Mouse (Mus musculus) kidney, adult 2 months (tissue): Measurements from ENCODE around the gene Itga6. TPM values are rescaled to one million over a fixed set of nuclear protein-coding genes. Genes with fewer than 3 reads are reported as not detected.

Source experiments
- DNase-seq: peaks from one replicate; pipeline ENCODE4 v3.0.0; 2021
- H3K27ac ChIP-seq: fragments of 200-500 bp; 2 replicates; pipeline ENCODE4 v1.5.1; 2012; ENCODE audit warnings: low read depth, low read length, control low read depth, inconsistent platforms; ENCODE audit not compliant: insufficient read depth
- H3K27me3 ChIP-seq: fragments of 200-500 bp; replicated peaks from 2 replicates; pipeline ENCODE4 v1.6.1; 2012; ENCODE audit warnings: mild to moderate bottlenecking, moderate library complexity, low read length, inconsistent platforms; ENCODE audit not compliant: control insufficient read depth, insufficient read depth
- H3K36me3 ChIP-seq: fragments of 200-500 bp; 2 replicates; pipeline ENCODE4 v1.6.1; 2012; ENCODE audit warnings: mild to moderate bottlenecking, moderate library complexity, low read length, inconsistent platforms; ENCODE audit not compliant: control insufficient read depth, insufficient read depth
- H3K4me1 ChIP-seq: fragments of 200-500 bp; 2 replicates; pipeline ENCODE4 v1.6.1; 2011; ENCODE audit warnings: low read length; ENCODE audit not compliant: control insufficient read depth, insufficient read depth
- H3K4me3 ChIP-seq: fragments of 200-500 bp; 2 replicates; pipeline ENCODE4 v1.5.1; 2011; ENCODE audit warnings: mild to moderate bottlenecking, low read depth, low read length, control low read depth; ENCODE audit not compliant: insufficient read depth
- CTCF ChIP-seq: fragments of 200-500 bp; conservative IDR thresholded peaks from 2 replicates; pipeline ENCODE4 v1.5.1; 2011; ENCODE audit warnings: low read depth, mild to moderate bottlenecking, control low read depth, low read length, moderate library complexity, mixed read lengths; ENCODE audit not compliant: insufficient read depth, insufficient read length
- POLR2A ChIP-seq: fragments of 200-500 bp; IDR thresholded peaks from one replicate; pipeline ENCODE4 v1.6.1; 2011; ENCODE audit warnings: low read depth, low read length, control low read depth
- WGBS: fragments of 180-500 bp; shearing (Covaris S2); methylation state at CpG from one replicate; pipeline ENCODE4 v1.1.7; 2018; 5-methylcytosine and 5-hydroxymethylcytosine counted together
- polyA plus RNA-seq: library from polyadenylated mRNA; depleted of rRNA; stranded (reverse); fragments of >200 nt; gene quantifications from 2 replicates; pipeline ENCODE4 v1.2.3, GENCODE M21; 2012

The Itga6 gene
- polyA plus RNA-seq, 1 experiment: 58.7 TPM

- Histone ChIP-seq H3K4me1 (peaks cover 35% of the 10 kb centered on the region; the same call in 1 of the 2 replicates), H3K4me3 (no peak overlapping the region), H3K27me3 (no peaks in the 10 kb centered on the region), H3K27ac (no peak overlapping the region), H3K36me3 (no peaks in the 10 kb centered on the region)
- 58% methylated on average over 8 of the region's 9 CpGs for WGBS
- DNase-seq: no peak
- TF ChIP-seq CTCF (no peak), POLR2A (no peak)
Observed at GRCm38 (mm10) chr2:71813022-71813358, 67.6 kb downstream of the Itga6 start.

GRCm38 (mm10) chr2:71813371-71813770 lies 68.0 kb downstream of the Itga6 start:
- H3K36me3 ChIP-seq: no peaks in the 10 kb centered on the region
- no peak overlapping the region for H3K27ac ChIP-seq
- TF ChIP-seq POLR2A (no peak), CTCF (no peak)
- H3K4me3 ChIP-seq: no peak overlapping the region
- peak; percentile 60 for DNase-seq
- peaks cover 35% of the 10 kb centered on the region; the same call in 1 of the 2 replicates for H3K4me1 ChIP-seq
- H3K27me3 ChIP-seq: no peaks in the 10 kb centered on the region
- WGBS: 54% methylated on average over 6 of the region's 8 CpGs

GRCm38 (mm10) chr2:71814016-71814415 lies 68.6 kb downstream of the Itga6 start:
- no peaks in the 10 kb centered on the region for H3K36me3 ChIP-seq
- H3K27ac ChIP-seq: peak overlapping the region; percentile 11; the same call in 1 of the 2 replicates
- TF ChIP-seq POLR2A: no peak
- no peak for TF ChIP-seq CTCF
- no peak overlapping the region for H3K4me3 ChIP-seq
- 15% methylated on average over 3 of the region's 3 CpGs for whole genome bisulfite sequencing
- DNase-seq: peak; percentile 73
- H3K27me3 ChIP-seq: no peaks in the 10 kb centered on the region
- peaks cover 35% of the 10 kb centered on the region; the same call in 1 of the 2 replicates for H3K4me1 ChIP-seq

- H3K4me3 ChIP-seq: no peak overlapping the region
- no peak for DNase-seq
- peak overlapping the region; percentile 6; the same call in 1 of the 2 replicates for H3K27ac ChIP-seq
- peaks cover 35% of the 10 kb centered on the region; the same call in 1 of the 2 replicates for H3K4me1 ChIP-seq
- H3K27me3 ChIP-seq: no peaks in the 10 kb centered on the region
- WGBS: 32% methylated on average over 5 of the region's 5 CpGs
- no peak for TF ChIP-seq CTCF
- no peak for TF ChIP-seq POLR2A
- H3K36me3 ChIP-seq: no peaks in the 10 kb centered on the region
Observed at GRCm38 (mm10) chr2:71815279-71815678, 69.9 kb downstream of the Itga6 start.

GRCm38 (mm10) chr2:71816391-71817041 lies 71.1 kb downstream of the Itga6 start:
- WGBS: 29% methylated on average over 14 of the region's 14 CpGs
- Histone ChIP-seq H3K4me1 (peaks cover 35% of the 10 kb centered on the region; the same call in 1 of the 2 replicates), H3K36me3 (no peaks in the 10 kb centered on the region), H3K27ac (no peak overlapping the region), H3K4me3 (no peak overlapping the region), H3K27me3 (no peaks in the 10 kb centered on the region)
- TF ChIP-seq POLR2A: no peak
- peak; percentile 22; the same call in 1 of the 2 replicates for TF ChIP-seq CTCF
- DNase-seq: peak; percentile 54

GRCm38 (mm10) chr2:71824146-71824545 lies 78.7 kb downstream of the Itga6 start:
- DNase-seq: no peak
- peaks cover 2% of the 10 kb centered on the region for H3K36me3 ChIP-seq
- H3K27me3 ChIP-seq: no peaks in the 10 kb centered on the region
- no peak for TF ChIP-seq CTCF
- TF ChIP-seq POLR2A: no peak
- H3K4me3 ChIP-seq: no peak overlapping the region
- 62% methylated on average over 13 of the region's 13 CpGs for WGBS
- no peak overlapping the region for H3K27ac ChIP-seq
- no peaks in the 10 kb centered on the region for H3K4me1 ChIP-seq

- TF ChIP-seq POLR2A (no peak), CTCF (no peak)
- peaks cover 2% of the 10 kb centered on the region for H3K36me3 ChIP-seq
- WGBS: 85% methylated on average over 13 of the region's 13 CpGs
Observed at GRCm38 (mm10) chr2:71827711-71828110, 82.3 kb downstream of the Itga6 start.

More at GRCm38 (mm10) chr2:71827711-71828110, 82.3 kb downstream of the Itga6 start:
- Histone ChIP-seq H3K4me3 (no peak overlapping the region), H3K27me3 (no peaks in the 10 kb centered on the region), H3K27ac (no peak overlapping the region), H3K4me1 (no peaks in the 10 kb centered on the region)
- no peak for DNase-seq
